Mouse (Mus musculus) gastrocnemius, postnatal 14 days (tissue): ENCODE measurements at regions not wholly inside any gene's neighbourhood (a gene's known extent, or its start where the extent isn't known, plus 50 kb on each side); places are given as distances from the start of the nearest gene placed in this dataset.

Experiments used
- DNase-seq: peaks from one replicate; pipeline ENCODE4 v3.0.0; 2021; ENCODE audit warnings: mixed read lengths
- intact Hi-C: fragments of 180-260 bp; cut with DNase I; formaldehyde crosslinking; loops from one replicate; pipeline ENCODE4 v1.15.1; 2025; ENCODE audit warnings: low total_unique reads

- intact Hi-C loops: no loop called here
- no peak for DNase-seq
These were observed 257.6 kb upstream of the Rtl1 start for GRCm38 (mm10) chr12:109857705-109858104.

DNA sequence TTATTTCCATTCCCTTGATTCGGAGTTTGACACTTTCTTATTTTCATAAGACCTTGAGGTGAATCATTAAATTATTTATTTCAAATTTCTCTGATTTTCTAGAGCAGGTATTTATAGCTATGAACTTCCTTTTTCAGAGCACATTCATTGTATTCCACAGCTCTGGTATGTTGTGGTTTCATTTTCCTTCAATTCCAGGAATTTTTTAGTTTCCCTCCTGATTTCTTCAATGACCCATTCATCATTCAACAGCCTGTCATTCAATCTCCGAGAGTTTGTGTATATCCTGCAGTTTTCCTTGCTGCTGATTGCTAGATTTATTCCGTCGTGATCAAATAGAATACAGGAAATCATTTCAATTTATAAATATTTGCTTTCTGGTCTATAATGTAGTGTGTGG lies 264.7 kb upstream of the Rtl1 start:
- DNase-seq: no peak

DNA sequence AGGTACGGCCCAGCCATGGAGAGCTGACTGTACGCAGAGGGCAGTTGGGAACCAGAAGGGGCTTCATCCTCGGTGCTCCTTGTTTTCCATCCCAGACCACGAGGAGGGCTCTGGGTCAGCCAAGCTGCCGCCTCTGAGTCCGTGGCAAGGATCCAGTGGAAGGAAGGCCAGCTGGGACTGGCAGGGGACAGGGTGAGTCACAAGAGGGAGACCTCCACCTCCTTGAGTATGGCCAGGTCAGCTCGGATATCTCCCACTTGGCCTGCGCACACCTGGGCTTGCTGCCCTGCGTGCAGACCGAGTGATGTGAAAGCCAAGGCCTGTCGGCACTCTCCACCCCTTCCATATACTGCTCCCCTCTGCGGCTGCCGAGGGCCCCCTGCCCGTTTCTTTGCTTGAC lies 270.9 kb upstream of the Rtl1 start:
- intact Hi-C loops: no loop called here
- DNase-seq: peak; percentile 48

More for the DNA sequence above, 264.7 kb upstream of the Rtl1 start:
- intact Hi-C loops: no loop called here

GRCm38 (mm10) chr12:109874466-109874865 lies 274.3 kb upstream of the Rtl1 start:
- intact Hi-C loops: no loop called here
- no peak for DNase-seq

- DNase-seq: no peak
- intact Hi-C loops: no loop called here
These were observed 281.0 kb upstream of the Rtl1 start for GRCm38 (mm10) chr12:109881108-109881507.

GRCm38 (mm10) chr12:109891206-109891605 lies 291.1 kb upstream of the Rtl1 start:
- no peak for DNase-seq
- intact Hi-C loops: no loop called here

GRCm38 (mm10) chr12:109892834-109893233 lies 292.7 kb upstream of the Rtl1 start:
- intact Hi-C loops: no loop called here

DNA sequence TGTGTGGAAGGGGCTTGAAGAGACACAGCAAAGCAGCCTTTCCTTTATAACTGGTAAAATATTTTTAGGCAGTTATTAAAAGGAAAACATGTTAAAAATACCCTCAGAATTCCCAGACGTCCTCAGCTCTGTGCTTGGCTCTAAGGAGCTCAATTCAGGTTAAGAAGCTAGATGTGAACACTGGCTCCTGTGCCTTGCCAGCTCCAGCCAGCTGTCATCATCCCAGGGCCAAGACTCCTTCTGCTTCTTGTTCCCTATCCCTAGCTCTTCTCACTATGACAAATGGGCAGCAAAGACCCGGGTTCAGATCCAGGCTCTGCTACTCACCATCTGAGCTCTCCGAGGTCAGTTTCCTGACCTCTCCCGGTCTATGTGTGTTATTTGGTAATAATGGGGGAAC lies 293.5 kb upstream of the Rtl1 start:
- intact Hi-C loops: no loop called here
- no peak for DNase-seq

More at GRCm38 (mm10) chr12:109892834-109893233, 292.7 kb upstream of the Rtl1 start:
- DNase-seq: no peak

GRCm38 (mm10) chr12:109895389-109895788 lies 295.3 kb upstream of the Rtl1 start:
- DNase-seq: no peak
- intact Hi-C loops: no loop called here

DNA sequence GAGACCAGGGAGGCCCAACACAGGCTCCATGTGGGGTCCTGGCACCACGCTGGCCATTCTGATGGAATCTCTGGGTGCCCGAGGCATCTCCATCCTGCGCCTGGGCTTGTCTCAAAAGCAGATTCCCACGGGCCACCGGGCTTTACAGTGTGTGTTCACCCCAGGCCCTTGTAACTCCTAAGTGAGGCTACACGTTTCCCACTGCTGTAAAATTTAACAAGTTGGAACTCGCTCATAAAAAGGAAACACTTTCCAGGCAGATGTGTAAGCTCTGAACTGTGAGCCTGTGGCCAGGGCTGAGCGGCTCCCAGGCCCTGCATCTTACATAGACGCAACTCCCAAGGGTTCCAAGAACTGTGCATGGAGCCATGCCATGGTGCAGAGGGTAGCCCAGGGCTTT lies 296.3 kb upstream of the Rtl1 start:
- intact Hi-C loops: no loop called here
- no peak for DNase-seq

- DNase-seq: no peak
- intact Hi-C loops: no loop called here
These were observed 296.8 kb upstream of the Rtl1 start for GRCm38 (mm10) chr12:109896906-109897305.

- intact Hi-C loops: no loop called here
- DNase-seq: no peak
These were observed 297.8 kb upstream of the Rtl1 start for GRCm38 (mm10) chr12:109897861-109898385.

- intact Hi-C loops: no loop called here
- no peak for DNase-seq
These were observed 299.3 kb upstream of the Rtl1 start for GRCm38 (mm10) chr12:109899420-109899819.

- intact Hi-C loops: no loop called here
- DNase-seq: no peak
These were observed 310.9 kb upstream of the Rtl1 start for GRCm38 (mm10) chr12:109910966-109911495.

GRCm38 (mm10) chr12:109911506-109911905 lies 311.4 kb upstream of the Rtl1 start:
- no peak for DNase-seq
- intact Hi-C loops: no loop called here

DNA sequence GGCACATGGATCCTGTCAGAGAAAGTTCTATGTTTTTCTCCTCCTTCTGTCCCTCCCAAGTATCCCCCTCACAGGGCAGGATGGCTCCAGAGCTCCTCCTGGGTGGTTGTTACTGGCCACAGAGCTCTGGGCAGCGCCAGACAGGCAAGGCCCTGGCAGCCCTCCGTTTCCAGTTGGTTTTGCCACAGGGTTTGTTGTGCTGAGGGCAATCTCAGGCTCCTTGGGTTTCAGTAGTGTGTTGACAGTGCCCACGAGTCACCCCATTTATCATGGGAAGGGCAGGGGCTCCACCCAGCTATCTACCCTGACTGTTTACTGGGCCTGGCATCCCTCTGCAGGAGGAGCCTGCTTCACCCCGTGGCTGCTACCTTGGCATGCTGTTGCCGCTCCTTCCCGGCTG lies 317.6 kb upstream of the Rtl1 start:
- DNase-seq: no peak

DNA sequence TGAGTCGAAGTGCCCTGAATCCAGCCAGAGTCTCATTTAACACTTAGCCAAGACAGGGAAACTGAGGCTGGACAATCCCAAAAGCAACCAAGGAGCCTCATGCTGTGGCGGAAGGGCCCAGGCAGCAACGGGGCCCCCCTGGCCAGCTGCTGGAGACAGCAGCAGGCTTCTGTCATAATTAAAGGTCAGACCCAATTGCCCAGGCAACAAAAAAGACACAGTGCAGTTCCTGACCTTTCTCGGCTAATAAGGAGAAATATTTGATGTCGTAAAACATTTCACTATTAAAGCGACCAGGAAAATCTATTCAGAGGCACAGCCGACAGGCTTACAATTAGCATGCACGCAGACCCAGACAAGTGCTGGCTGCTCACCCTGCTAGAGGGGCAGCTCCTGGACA lies 318.8 kb upstream of the Rtl1 start:
- intact Hi-C loops: no loop called here
- DNase-seq: no peak

More for the DNA sequence above, 317.6 kb upstream of the Rtl1 start:
- intact Hi-C loops: no loop called here

- intact Hi-C loops: no loop called here
- no peak for DNase-seq
These were observed 322.0 kb upstream of the Rtl1 start for GRCm38 (mm10) chr12:109922111-109922510.

DNA sequence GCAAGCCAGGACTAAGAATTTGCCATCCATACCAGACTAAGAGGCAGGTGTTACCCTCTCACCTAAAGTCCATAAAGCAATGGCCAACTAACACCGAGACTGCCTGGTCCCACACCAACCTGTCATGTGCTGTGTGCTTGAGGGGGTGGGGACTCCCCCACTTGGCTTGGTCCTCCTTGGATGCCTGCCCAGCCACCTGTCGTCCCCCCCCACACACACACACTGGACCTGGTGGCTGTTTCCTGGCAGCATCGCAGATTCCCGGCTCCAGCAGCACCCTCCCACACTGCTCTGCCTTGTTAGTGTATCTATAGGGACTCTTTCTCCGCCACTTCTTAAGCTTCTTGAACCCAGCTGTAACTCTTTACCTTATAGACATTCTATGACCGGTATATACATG lies 325.7 kb upstream of the Rtl1 start:
- intact Hi-C loops: no loop called here
- DNase-seq: no peak

- intact Hi-C loops: no loop called here
- DNase-seq: no peak
These were observed 326.5 kb upstream of the Rtl1 start for GRCm38 (mm10) chr12:109926643-109927042.

DNA sequence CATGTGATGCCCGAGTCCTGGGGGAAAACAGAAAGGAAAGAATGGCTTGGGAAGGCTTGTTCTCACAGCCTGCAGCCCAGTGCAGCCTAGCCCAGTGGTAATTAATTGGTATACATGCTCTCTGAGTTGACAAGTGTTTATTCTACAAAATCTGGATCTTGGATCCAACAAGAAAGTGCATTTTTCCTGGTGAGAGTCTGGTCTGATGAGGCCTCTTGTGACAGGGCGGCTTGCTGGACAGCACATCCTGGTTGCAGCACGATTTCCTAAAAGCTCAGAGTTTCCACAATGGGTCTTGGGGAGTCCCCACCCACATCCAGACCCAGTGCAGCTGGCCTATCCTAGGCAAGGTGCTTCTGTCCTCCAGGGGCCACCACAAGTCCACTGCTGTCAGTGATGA lies 332.7 kb upstream of the Dio3 start:
- intact Hi-C loops: no loop called here

GRCm38 (mm10) chr12:109946936-109947335 lies 331.9 kb upstream of the Dio3 start:
- DNase-seq: no peak
- intact Hi-C loops: no loop called here

More for the DNA sequence above, 332.7 kb upstream of the Dio3 start:
- no peak for DNase-seq
